Mouse (Mus musculus): ENCODE results near the gene Zfp36l1. TPM values are rescaled to one million over a fixed set of nuclear protein-coding genes. Genes with fewer than 3 reads are reported as not detected.

Zfp36l1 gene
- total RNA-seq, 2 experiments from 2014 or later, result 32.1 to 39.1 TPM

DNA sequence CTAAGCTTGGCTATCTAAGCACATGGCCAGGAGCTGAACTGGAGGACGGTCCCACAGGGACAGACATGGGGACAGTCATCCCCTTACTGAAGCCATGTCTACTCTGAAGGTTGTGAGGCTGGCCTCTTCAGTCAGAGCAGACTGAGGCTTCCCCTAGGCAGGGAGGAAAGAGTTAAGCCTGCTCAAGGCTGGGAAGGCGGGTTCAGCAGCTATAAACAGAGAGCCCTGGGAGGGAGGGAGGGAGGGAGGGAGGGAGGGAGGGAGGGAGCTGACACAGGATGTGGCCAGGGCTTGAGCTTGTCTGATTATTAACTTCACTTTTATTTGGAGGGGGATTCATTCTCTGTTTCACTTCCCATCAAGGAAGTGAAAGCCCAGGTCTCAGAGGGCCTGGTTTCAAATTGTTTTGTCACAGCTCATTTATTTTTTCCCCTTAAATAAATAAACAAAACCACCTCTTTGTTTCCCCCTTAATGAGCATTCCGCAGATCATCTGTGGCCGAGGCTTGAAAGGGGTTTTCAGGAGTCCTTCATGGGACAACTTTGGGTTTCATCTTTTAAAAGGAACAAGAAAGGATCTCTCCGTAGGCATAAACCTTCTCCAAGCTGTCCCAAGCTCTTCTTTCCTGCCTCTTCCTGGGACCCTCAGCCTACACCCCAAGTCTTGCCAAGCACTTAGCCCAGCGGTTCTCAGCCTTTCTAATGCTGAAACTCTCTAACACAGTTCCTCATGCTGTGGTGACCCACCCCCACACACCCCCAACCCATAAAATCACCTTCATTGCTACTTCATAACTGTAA is 17.9 kb upstream of the Zfp36l1 start:
- DNase-seq, result no peak

DNA sequence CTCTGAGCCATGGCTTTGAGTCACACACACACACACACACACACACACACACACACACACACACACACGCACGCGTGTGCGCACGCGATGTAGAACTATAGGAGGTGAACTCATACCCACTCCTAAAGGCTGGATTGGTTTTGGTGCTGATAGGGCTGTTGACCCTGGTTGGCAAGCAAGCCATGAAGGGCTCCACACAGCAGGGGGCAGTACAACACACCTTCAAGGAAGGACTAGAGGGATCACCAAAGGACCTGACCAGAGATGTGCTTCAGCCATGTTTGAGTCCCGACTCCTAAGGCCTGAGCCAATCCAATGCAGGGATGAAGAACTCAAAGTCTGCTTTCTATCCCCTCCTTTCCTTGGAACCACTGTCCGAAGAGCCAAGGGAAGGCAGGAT is 16.7 kb upstream of the Zfp36l1 start:
- no peak for DNase-seq

- no peak for DNase-seq
Measured at GRCm38 (mm10) chr12:80127191-80127762, 14.5 kb upstream of the Zfp36l1 start.

- no peak for DNase-seq
Measured at GRCm38 (mm10) chr12:80125316-80125715, 12.5 kb upstream of the Zfp36l1 start.

DNA sequence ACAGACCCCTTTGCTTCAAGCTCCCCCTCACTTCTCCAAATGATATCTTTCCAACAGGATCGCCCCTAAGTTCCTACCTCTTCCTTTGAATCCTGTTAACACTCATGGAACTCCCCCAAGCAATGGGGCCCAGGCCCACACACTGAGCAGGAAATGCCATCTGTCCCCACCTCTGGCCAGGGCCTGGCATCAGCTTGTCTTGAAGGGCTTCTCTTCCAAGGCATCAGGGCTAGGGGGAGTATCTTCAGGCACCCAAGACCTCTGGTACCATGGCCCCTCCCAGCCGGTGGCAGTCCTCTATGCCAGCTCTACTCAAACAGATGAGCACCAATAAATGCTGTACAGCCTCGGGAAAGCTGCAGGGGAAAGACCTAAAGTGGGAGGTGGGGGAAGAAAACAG is 11.9 kb upstream of the Zfp36l1 start:
- no peak for DNase-seq

GRCm38 (mm10) chr12:80124211-80124610 is 11.4 kb upstream of the Zfp36l1 start:
- no peak for DNase-seq

DNA sequence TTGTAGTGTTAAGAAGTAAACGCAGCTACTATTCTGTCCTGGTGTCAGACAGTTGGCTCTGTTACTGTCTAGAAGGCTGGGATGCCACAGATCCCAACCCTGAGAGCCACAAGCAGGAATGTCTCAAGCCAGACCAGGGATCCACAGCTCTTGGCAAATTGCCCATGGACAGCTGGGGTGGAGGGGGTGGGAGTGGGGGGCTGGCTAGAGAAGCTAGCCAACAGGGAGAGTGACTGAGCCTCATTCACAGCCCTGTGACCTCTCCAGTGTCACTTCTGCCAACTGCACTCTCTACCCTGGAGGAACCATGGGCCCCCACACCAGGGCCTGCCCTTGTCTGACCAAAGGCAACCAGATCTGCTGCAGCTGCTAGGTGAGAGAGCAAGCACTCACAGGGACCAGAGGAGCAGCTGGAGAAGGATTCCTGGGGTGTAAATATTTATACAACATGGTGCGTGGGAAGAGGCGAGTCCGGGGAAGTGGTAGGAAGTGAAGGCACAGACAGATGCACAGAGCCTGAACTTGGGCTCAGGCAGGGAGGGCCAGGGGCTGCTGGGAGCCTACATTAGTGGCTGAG is 10.5 kb upstream of the Zfp36l1 start:
- DNase-seq, result no peak

DNA sequence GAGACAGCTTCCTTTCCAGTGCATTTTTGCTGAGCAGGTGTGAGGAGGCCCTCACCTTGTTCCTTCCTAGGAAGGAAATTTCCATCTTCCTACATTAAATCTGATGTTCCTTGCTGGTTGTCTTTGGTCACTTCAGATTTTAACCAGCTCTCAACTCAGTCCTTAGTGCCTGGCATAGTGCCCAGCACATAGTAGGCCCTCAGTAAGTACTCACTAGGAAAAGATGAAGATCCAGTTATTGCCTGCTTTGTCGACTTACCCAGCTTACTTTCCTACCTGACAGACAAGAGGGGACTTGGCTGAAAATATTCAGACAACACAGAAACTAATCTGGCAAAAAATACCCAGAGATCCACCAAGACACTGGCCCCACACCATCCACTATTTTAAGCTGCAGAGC is 8.6 kb upstream of the Zfp36l1 start:
- no peak for DNase-seq

- DNase-seq, result no peak
Measured at GRCm38 (mm10) chr12:80118588-80118987, 5.8 kb upstream of the Zfp36l1 start.

- DNase-seq, result no peak
Measured at GRCm38 (mm10) chr12:80116206-80117112, 3.6 kb upstream of the Zfp36l1 start.

DNA sequence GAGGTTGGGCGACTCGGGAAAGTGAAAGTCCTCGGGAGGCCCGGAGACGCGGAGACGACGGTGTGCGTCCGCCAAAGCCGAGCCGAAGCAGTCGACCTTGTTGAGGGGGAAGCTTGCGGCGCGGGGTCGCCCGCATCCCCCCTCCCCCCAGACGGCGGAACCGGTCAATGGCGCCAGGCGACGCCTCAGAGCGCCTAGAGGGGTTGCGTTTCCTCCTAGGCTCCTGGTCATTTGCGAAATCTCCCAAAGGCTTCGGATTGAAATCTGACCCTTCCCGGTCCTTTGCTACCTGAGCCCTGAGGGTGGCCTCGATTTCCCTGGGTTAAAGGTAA is 3.0 kb upstream of the Zfp36l1 start:
- DNase-seq, result no peak

GRCm38 (mm10) chr12:80115142-80115862 is 2.5 kb upstream of the Zfp36l1 start:
- DNase-seq, result peak; percentile 71 to 76

- DNase-seq, result no peak
Measured at GRCm38 (mm10) chr12:80114892-80115141, 2.0 kb upstream of the Zfp36l1 start.

DNA sequence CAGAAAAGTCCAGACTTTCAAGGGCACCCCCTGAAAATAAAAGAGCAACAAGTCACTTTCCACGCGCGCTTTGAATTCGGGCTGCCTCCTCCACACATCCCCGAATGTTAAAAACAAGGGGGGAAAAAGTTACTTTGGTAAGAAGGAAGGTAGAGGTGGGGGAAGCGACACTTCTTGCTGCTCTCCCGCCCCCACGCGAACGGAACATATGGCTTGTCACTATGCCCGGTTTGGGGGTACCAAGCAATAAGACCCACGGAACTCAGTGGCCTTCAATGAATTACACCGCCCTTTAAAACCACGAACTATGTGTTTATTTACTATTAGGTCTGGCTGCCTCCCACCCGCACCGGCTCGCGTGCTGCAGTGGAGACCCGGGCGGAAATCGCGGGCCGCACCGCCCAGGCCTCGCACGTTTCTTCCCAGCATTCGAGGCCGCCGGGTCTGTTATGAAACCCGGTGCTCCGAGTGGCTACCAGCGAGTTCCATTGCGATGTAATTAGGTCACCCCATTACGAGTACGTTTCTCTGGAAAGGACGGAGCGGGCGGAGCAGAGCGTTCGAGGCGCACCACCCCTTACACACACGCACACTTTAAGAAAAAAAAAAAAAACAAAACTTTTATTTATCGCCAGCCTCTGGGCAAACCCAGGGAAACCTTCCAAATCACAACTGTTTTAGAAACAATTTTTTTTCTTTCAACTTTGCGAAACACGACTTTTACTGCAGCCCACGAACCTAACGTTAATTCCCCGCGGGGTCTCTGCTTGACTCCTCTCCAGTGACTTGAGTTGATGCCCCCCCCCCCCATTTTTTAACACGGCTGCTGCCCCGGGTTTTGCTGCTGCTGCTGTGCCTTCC is 1.4 kb upstream of the Zfp36l1 start:
- DNase-seq, result peak; percentile 45 to 57

DNA sequence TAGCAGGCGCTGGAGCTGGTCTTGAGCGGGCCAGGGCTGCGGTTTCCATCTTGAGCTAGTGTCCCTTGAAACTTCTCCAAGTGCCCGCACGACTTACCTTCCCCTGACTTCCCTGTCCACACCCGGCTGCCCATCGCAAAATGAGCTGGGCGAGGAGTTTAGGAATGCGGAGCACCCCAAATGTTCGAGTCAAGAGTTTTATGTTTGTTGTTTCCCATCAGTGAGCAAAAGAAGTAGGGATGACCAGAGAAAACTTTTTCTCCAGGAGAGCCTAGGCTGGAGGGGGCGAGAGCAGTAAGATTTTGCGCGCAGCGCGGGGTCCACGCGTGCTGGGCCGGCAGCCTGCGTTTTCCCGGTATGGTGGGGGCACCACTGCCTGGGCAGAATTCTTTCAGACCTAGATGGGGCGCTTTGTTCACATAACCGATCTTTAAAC is 791 bp upstream of the Zfp36l1 start:
- no peak for DNase-seq

DNA sequence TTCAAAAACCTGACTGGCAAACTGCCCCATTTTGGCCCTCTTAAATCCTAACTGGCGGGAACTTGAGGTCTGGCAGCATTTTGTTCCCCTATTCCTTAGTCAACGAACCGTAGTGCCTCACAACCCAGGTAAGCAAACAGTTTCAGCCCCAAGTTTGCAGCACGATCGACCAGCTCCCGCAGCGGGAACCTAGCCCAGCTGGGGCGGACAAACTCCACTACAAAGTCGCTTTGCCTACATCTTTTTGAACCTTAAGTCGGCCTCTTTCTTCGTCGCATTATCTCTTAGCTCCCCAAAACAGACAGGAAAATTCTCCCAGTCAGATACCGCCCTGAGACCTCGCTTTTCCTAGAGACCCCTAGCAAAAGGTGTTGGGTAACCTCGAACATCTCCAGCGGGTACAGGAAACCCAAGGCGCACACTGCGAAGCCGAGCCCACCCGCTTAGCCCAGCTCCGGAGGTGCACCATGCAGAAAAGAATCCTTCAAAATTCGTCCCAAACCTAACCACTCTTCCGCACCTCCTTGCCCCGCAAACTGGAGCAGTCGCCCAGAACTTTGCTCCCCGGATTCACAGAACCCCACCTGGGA is 647 bp downstream of the Zfp36l1 start:
- no peak for DNase-seq

DNA sequence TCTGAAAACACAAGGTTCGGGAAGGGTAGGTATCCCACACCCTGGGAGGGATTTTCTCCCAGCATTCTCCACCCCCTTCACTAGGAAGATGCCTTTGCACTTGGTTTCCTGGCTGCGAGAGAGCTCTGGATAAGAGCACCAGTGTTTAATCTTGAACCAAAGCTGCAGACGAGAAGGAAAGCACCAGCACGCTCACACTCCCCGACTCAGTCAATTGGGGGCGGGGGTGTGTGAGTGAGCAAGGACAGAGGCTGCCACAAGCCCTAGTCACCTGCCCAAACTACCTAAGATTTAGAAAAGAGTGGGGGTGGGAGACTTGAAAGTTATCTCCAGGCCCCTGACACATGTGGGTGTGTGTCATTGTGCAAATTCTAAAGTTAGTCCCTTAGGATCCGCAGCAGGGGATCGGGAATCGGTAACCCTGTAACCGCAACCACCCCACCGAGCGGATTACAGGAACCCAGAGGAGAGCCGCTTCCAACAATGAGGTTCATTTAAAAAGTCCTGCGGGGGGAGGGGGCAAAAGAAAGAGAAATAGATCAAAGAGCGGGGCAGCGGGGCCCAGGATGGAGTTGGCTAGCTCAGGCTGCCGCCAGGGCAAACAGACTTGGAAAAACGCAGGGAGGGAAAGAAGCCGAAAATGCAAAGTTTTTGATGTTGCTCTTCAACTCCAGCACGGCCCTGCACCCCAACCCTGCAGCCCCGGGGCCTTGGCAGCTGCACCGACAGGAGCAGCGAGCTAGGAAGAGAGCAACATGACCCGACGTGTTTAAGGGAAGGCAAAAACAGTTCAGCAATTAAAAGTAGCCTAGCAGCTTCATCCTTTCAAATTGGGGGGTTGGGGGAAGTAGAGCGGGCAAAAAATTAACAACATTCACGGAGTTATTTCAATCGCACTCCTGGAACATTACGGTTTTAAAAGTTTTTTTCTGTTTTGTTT is 1.4 kb downstream of the Zfp36l1 start:
- DNase-seq, result no peak

- DNase-seq, result no peak
Measured at GRCm38 (mm10) chr12:80110546-80110870, 2.3 kb downstream of the Zfp36l1 start.

- DNase-seq, result peak in 1 of 2 experiments; percentile 27
Measured at GRCm38 (mm10) chr12:80109753-80110545, 2.9 kb downstream of the Zfp36l1 start.

All from layer of hippocampus, postnatal 36 days (tissue).